Mouse (Mus musculus) E14TG2a.4 (cell line): ENCODE measurements around the gene Prickle4.

Experiments
- CTCF ChIP-seq: conservative IDR thresholded peaks from 2 replicates; pipeline ENCODE4 v1.5.1; 2014; ENCODE audit warnings: low read length
- NANOG ChIP-seq: IDR thresholded peaks from 2 replicates; pipeline ENCODE4 v1.6.1; 2014; ENCODE audit warnings: borderline replicate concordance, low read length, mixed read lengths
- POU5F1 ChIP-seq: IDR thresholded peaks from 2 replicates; pipeline ENCODE4 v1.6.1; 2014; ENCODE audit warnings: low read length, borderline replicate concordance

DNA sequence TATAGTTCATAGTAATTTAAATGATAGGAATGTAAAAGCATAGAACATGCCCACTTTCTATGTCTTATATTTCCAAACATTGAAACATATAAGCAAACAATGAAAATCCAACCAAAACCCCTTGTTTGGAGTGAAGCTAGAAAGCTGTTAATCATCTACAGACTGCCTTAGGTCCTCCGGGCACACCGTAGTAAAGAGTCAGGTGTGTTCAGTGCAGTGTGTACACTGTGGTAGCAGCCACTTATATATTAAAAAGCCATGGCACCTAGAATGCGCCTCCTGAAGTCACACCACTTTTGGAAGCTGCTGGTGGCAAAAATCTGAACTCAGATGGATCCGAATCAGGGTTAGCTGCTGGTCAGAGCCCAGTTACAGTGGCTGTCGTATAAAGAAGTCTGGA lies 16.3 kb downstream of the Prickle4 start:
- TF ChIP-seq CTCF, result no peak
- TF ChIP-seq NANOG, result no peak
- no peak for TF ChIP-seq POU5F1
